Mouse (Mus musculus) layer of hippocampus, adult 18-20 months (tissue): Measurements from ENCODE around the gene Scn4b. TPM values are rescaled to one million over a fixed set of nuclear protein-coding genes. Genes with fewer than 3 reads are reported as not detected.
A peak's percentile ranks its signal among the peaks of the same experiment; 100 is the strongest.

Experiments used
- DNase-seq, 2 experiments: peaks; one replicate each; pipeline ENCODE4 v3.0.0; 2022; ENCODE audit warnings: low spot score in 2 of 2
- long read RNA-seq: library from polyadenylated mRNA; stranded (forward); transcript quantifications from one replicate; pipeline ENCODE4 v2.0.0, GENCODE M21; 2021
- total RNA-seq, 2 experiments: library from RNA; stranded (reverse); gene quantifications; 2 replicates each; pipeline ENCODE4 v1.2.3; 2021

Scn4b gene
- total RNA-seq = 10 to 100 TPM; 12.9 to 15.5 TPM
- long read RNA-seq, full-length matches to known transcripts = 1 of 7 reads
- long read RNA-seq, partial matches to known transcripts = 0 of 7 reads
- long read RNA-seq, other reads (novel, unspliced or antisense) = 6 of 7 reads

DNA sequence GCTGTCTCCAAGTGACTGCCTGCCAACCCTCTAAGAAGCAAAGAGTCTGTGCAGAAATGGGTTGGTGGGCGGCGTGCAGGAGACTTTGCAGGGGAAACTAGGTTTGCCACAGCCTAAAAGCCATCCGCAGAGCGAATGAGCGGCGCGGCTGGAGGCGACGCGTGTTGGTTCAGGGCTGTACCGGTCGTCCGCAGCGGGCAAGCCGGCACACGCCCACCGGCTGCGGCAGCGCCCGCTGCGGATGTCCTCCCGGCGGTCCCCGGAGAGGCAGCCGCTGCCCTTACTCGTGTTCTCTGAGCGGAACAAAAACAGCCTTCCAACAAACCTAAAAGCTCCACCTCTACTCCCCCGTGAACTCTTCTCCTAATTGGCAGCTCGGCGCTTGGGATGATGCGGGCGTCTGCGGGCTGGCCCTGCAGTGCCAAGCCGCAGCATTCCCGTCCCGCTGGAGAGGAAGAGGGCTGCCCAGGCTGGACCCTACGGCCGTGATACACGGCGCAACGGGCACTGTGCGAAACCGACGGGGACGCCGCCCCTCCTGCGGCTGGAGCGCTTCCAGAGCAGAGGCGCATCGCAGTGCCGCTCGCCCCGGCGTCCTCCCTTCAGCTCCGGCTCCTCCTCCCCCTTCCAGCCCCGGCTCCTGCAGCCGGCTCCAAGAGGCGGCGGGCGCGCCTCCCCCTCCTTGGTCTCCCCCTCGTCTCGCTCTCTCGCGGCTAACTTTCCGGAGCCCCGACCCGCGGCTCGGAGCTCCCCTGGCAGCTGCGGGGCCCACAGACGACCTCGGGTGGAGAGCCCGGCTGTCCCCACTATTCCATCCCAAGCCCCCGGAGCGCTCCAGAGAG, at the start of gene Scn4b:
Gene Scn4b (plus strand): TSS at position 205 of the 842 bp plus-strand sequence.
- peak; percentile 21 to 45 for DNase-seq

DNA sequence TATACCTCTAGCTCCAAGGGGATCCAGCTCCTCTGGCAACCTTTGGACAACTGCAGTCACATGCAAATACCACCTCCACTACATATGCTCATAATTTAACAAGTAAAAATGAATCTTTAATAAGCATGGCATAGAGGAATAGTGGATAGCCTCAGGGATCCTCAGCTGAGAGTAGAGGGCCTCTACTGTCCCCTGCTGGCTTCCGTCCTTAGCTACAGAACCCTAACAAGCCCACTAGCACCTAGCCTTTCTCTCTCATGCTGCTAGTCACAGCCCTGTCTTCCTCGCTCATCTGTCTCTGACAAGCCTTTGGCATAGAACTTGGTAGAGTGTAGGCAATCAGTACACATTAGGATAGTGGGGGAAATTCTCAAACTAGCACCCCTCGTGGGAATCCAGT, 47.4 kb upstream of the Scn4b start:
- DNase-seq = no peak

DNA sequence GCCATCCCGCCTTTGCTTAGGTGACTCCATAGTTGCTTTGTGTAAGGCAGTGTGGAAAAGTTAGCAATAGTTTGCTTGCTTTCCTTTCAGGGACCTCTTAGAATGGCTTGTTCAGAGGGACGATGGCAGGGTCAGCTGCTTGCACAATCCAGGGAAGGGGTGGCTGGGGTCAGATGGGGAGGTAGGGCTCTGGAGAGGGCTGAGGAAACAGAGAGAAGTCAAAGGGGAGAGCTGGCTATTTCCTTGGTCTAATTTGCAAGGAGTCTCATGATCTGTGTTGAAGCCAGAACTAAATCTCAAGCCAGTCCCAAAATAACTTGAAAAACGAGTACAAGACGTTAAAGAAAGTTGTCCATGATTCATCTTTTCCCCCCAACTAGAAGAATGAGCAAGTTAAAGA, 45.6 kb upstream of the Scn4b start:
- DNase-seq = no peak

DNA sequence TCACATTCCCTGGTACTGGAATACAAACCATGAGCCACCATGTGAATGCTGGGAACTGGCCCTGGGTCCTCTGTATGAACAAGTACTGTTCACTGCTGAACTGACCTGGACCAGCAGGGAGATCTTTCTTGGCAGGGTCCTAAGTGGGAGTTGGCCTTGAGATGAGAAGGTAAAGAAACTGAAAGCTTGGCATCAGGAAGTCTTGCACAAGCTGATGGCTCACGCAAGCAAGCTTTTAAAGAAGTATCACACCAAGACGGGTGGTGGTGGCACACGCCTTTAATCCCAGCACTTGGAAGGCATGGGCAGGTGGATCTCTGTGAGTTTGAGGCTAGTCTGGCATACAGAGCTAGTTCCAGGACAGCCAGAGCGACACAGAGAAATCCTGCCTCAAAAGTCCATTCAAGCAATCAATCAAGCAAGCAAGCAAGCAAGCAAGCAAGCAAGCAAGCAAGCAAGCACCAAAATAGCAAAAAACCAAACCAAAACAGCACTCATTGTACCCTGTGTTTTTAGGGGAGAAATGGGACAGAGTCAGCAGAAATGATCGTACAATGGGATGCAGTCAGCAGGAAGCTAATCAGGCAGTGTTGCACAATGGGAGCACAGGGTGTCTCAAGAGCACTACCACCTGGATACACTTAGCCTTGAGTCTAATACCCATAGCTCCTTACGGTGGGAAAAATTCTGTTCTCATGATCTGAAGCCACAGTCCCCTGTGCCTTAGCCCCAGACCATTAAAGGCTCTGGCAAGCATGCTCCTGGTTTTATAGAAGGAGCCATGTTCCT, 42.9 kb upstream of the Scn4b start:
- DNase-seq = no peak

DNA sequence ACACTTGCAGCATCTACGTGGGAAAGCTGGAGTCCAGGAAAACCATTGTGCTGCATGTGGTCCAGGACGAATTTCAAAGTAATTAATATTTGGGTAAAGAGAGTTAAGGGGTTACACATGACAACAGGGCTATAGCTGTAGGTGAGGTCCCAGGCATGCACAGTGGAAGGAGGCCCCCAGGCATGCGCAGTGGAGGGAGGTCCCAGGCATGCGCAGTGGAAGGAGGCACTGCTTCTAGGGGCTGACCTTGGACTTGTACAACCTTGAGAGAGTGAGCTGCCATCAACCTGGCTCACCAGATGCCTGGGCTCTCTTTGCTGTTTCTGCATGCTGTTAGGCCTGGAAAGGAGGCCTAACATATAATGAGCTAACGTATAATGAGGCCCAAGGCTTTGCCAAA, 40.3 kb upstream of the Scn4b start:
- no peak for DNase-seq

DNA sequence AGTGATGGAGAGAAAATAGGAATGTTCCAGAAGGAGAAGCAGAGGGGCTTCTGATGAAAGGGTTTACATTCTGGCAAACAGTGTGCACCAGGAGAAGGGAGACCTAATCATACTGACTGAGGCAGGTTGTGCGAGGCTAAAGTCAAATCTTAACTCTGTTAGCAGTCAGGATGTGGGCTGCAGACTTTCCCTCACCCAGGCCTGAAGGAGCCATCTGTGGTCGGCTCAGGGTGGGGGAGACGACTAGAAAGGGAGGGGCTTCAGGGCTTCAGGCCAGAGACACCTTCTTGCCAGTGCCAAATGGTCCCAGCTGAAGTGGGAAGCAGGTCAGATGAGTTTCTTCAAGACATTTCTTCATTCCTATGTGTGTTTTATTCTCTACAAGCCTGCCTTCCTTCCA, 39.8 kb upstream of the Scn4b start:
- DNase-seq = no peak

DNA sequence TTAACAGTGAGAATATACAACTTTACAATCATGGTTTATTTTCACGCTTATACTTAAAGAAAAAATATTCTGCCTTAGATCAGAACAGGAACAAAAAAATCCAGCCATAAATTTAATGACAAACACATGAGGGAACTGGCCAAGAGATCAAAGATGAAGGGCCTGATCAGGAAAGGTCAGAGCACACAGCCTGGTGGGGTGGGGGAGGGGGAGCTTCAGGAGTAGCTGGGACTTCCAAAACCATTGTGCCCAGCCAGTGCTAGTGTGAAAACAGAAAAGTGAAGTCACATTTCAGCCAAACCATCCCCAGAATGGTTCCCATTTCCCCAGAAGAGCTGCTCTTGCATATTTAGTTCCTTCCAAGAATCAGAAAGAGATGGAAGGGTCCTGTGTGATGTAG, 35.7 kb upstream of the Scn4b start:
- no peak for DNase-seq

DNA sequence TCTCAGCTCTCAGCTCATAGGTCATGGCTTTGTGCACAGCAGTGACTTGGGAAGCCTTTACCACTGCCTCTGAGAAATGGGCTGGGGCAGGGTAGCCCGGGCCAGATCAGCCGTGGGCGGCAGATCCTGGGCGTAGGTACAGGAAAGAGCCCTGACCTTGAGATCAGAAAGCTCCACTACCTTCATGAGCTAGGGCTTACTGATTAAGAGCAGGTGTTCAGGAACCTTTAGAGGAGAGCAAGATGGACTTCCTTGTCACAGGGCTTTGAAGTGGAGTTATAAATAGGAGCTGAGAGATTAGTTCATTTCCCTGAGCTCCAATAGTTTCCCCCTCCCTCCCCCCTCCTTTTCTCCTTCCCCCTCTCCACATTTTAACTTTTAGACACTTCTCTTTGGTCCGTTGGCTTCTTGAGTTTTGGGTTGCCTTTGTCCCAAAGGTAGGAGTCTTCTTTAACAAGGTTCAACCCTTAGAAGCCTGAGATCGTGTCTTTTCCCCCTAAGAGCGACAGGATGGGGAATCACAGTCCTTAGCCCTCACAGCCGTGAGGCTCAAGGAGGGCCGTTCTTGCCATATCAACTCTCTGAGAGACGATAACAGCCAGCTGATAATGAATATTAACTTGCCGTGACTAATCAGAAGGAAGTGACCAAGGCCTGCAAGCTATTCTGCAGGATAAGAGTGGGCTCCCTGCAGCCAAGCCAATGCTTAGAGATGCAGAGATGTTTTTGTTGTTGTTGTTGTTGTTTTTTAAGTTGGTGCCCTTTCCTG, 34.8 kb upstream of the Scn4b start:
- no peak for DNase-seq

DNA sequence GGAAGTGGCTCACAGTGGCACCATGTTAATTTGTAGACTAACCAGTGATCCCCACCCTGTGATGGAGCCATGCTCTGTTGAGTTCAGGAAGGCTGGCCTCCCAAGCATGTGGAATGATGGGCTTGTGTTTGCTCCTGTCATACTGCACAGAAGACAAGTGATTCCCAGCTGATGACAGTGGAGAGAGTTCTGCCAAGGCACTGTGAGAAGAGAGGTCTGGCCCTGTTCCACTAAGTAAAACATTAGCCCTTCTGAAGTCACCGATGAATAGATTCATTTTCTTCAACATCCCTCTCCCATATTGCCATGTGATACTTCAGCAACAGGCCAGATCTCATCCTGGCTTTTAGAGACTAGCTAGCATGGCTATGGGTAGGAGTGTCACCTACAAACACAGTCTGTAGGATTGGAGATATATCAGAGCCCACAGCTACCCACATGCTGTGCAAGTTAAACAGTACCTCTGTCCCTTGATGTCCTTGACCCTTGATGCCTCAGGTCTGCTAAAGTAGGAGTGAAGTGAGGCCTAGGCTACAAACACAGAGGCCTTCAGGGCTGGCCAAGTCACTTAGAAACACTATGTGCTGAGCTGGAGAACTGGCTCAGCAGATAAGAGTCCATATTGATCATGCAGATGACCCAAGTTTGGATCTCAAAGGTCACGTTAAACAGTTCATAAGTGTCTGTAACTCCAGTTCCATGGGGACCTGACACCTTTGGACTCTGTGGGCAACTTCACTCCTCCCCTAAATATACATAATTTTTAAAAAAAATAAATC, 32.4 kb upstream of the Scn4b start:
- no peak for DNase-seq

DNA sequence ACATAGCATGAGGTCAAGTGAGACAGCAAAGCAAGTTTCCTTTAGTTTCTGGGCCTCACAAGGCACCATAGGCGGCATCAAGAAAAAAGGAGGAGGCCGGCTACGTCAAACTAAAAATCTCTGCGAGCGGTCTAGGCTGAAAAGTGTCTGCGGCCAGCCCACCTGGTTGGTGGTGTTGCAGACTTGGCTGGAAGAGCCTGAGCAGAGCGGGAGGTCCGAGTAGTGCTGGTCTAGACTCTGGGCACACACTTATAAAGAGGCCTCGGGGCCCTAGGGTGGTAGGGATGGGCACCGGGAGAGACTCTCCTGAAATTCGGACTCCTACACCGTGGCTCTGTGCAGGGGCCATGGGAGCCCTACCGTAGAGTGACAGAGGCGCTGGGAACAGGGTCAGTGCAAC, 22.5 kb upstream of the Scn4b start:
- peak; percentile 62 to 81 for DNase-seq

DNA sequence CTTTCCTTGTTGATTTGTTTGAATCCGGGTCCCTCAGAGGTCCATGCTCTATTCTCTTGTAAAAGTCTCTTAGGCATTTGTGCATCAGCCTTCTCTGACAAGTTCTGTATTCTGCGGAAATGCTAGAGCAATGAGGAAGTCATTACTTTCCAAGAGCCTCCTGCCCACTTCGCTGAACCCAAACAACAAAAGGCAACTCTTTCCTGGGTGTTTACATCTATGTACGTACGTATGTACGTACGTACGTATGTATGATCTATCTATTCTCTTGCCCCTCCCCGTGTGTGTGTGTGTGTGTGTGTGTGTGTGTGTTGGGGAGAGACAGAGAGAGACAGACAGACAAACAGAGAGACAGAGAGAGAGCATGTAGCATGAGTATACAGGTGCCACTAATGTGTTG, 21.4 kb upstream of the Scn4b start:
- no peak for DNase-seq

DNA sequence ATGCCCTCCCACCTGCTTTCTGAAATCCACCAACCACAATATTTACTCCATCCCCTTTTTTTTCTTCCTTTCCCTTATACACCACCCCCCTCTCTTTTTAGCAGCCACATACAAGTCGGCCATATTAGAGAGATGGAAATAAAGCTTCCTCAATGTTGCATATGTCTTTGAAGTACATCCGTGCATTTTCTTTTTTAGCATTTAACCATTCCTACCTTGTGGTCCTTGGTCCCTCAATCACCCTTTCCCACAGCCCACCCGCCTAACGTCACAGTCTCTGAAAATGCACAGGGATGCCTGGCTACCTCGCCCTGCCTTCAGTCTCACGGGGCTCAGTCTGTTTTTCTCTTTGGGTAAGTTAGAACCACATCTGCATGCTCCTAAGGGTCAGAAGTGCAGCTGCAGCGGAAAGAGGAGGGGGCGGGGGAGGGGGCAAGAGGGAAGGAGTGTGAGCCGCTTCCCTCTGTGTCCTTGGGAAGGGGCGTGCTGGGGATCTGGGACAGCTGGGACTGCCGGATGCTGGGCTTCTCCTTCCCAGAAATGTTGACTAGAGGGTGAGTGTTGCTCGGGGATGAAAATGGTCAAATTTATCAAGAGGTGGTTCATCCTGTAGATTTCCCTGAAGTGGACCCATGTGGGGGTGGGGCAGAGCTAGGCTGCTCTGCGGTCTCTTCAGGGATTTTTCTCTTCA, 20.3 kb upstream of the Scn4b start, which contains the start of gene Scn2b:
Gene Scn2b (plus strand): TSS at position 42 of the 691 bp plus-strand sequence.
- peak in 1 of 2 experiments; percentile 42 for DNase-seq

DNA sequence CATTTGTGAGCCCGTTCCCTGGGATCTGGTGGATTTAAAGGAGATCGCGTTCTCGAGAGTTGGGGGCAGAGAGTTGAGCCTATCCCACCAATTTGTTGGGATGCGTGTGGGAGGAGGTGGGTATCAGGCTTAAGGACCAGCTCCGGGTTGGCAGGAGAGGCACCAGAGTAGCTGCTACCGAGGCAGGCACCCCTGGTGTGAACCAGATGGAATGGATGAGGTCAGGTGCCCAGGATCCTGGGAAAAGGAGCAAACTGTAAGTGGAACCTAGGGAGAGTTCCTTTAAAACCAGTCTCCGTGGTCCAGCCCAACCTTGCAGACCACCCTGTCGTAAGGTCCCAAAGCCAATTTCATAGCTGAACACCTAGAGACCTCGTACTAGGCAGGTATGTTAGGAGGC, 19.6 kb upstream of the Scn4b start:
- no peak for DNase-seq

DNA sequence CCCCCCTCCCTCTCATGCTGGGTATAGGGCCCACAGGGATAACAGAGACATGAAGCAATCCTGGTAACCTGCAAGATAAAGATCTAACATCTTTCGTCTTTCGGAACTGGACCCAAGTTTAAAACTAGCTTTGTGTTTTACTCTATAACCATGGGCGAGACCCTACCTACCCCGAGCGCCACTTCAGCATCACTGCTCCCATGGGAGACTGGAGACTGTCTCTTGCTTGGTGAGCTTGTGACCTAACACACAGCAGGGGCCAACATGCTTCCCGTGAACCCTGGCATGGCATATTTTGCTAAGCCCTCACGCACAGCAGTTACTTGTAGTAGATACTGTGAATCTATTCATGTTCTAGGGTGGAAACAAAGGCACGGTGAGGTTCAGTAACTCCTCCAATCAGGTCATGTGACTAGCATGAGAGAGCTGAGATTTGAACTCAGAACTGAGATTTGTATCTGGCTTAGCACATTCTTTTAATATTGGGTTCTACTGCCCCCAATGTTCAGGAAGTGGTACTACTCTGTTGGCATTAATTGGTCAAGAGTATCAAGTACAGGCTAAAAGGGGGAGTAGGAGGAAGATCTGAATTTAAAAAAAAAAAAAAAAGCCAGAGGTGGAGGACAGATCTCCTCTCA, 18.8 kb upstream of the Scn4b start:
- DNase-seq = no peak

DNA sequence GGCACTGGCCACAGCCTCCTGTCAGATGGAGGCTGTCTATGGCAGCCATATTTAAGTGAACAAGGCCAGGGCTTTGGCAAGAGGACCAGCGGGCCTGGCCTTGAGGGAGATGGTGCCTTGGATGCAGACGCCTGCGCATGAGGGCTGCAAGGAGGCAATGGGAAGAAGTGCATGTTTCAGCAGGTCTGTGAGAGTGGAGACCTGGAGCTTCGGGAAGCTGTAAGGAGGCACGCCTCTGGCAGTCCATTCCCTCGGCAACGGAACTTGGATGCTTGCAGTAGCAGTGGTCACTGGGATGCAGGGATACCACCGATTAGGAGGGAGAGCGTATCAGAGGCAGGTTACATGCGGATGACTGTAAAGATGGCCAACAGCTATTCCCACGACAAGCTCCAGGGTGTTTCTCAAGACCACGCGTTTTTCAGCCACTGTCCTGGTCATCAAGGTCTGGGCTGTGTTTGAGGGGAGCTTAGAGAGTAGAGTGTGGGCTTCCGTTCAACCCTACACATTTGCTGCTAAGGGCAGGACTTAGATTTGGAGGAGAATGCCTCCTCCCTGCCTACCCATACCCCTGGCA, 18.2 kb upstream of the Scn4b start:
- DNase-seq = no peak

DNA sequence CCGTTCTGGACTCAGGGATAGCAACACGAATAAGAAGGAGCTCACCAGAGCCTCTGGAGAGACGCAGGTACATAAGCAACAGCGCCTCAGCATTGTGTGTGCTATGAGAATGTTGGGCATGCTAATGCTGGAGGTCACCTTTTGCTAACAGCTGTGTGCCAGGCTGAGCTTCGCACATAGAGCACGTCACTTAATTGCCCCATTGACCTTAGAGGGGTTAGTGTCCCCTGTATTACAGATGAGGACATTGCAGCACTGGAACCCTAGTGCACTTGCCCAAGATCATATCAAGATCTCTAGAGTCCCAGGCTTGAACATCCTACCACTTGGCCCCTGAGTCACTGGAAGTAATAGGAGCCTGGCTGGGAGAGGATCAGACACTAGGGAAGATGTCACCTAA, 17.6 kb upstream of the Scn4b start:
- DNase-seq = no peak

DNA sequence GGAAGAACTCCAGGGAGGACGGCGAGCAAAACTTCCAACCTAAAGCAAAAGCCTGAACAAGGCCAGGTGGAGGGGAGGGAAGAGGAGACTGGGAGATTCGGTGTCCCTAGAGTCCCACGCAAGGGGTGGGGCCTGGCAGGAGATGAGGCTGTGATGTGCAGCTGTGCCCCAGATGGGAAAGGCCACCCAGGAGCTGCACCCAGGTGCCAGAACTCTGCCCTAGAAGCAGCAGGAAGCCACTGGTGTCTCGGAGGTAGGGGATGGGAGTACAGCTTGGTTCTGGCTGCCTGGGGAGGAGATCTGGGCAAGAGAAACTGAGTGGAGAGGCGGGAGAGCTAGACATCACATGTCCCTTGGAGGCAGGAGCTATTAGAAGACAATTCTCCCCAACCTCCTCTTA, 17.2 kb upstream of the Scn4b start:
- DNase-seq = no peak

DNA sequence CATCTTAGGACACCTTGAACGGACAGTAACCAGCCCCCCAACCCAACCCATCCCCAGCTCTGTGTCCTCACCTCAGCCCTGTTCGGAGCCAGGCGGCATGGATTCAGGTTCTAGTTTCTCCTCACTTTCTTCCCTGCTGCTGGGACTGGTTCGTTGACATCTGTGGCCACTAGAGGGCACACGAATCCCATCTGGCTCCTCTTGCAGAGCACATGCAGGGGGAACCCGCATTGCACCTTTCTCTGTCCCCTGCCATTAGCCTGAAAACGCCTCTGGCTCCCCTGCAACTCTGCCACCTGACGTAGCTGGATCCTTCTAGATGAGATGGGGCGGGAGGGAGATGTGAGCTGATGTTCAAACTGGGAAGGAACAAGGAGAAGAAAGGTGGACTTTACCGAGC, 16.4 kb upstream of the Scn4b start:
- peak; percentile 70 to 88 for DNase-seq

DNA sequence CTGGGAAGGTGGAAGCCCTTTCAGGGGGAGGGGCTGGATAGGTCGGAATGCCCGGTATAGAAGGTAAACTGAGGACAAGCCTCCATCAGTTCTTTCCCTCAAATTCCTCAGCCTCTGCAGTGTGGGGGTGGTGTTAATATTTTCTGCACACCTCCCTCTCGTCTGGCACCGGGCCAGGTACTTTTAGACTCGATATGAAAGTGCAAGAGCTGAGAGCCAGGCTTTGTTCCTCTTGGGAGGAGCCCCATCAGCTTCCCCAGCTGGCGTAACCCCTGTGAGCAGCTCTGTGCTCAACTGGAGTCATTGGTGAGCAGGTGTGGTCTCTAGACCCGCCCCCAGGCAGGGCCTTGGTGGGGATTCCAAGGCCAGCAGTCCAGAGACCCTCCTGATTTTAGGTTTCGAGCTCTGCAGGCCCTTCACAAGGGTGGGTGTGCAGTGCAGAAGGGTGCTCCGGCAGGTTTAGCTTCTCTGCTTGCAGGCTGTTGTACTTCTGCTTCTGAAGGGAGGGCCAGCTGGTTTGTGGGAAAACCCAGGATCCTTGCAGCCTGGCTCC, 15.9 kb upstream of the Scn4b start:
- DNase-seq = peak; percentile 74 to 88
